Mouse (Mus musculus): ENCODE measurements around the gene 4930590J08Rik.

- TF ChIP-seq CTCF (IDR thresholded peaks at IDR 0.05; ENCODE audit: insufficient read depth, low read depth, low read length) (no peak), POLR2A (IDR thresholded peaks at IDR 0.05; ENCODE audit: insufficient read depth, low read depth, low read length) (no peak)
Measured at GRCm38 (mm10) chr6:91948426-91948825, 45.8 kb downstream of the 4930590J08Rik start.

Data from olfactory bulb, adult 2 months (tissue).